Comparison of ENCODE assay signal across 7 mouse cellular contexts in the genomic region with DNA sequence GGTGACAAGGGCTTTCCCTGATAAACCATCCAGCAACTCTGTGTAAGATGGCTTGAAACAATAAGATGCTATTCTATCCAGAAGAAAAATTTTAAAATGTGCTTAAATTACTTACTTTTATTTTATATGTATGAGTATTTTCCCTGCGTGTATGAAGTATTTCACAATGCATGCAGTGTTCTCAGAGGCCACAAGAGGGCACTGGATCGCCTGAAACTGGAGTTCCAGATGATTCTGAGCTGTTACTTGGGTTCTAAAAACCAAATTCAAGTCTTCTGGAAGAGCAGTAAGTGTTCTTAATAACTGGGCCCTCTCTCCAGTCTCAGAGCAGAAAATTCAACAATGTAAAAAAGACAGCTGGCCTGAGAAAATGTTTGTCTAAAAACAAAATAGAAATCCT. TPM values are rescaled to one million over a fixed set of nuclear protein-coding genes. Genes with fewer than 3 reads are reported as not detected.
DNase-seq lines count a peak whose midpoint lies in the region; ATAC-seq and TF ChIP-seq lines count a peak whose summit lies in the region.

No protein-coding gene starts in this region.

- no peak overlapping the region for H3K9ac ChIP-seq in liver, embryonic 14.5 days (replicated peaks)

- no peak for TF ChIP-seq EP300 in liver, embryonic 14.5 days (IDR thresholded peaks at IDR 0.05; ENCODE audit: low read depth)

- peak; percentile 69 for DNase-seq in testis, postnatal 10 days (ENCODE audit: low spot score)
- DNase-seq in testis, postnatal 14 days (ENCODE audit: low spot score), result no peak
- peak; percentile 77 for DNase-seq in adipocyte (ENCODE audit: low spot score)
- DNase-seq in kidney, adult 9 months, result peak; percentile 61
- peak; percentile 13 to 22 (median 14) for DNase-seq in liver, embryonic 14.5 days (ENCODE audit: low read depth in 3 of 3, low spot score in 3 of 3)
- peak; percentile 58 to 78 for DNase-seq in right cerebral cortex, postnatal 10 days (ENCODE audit: low spot score in 2 of 2)

- no peak for ATAC-seq in liver, embryonic 14.5 days (ENCODE audit: insufficient read depth)

- H3K27ac ChIP-seq in cortical plate, adult 2 months (ENCODE audit: insufficient read depth, low read length), result no peak overlapping the region
- H3K27ac ChIP-seq in liver, embryonic 14.5 days, result no peak overlapping the region

- H3K27me3 ChIP-seq in liver, embryonic 14.5 days (ENCODE audit: control insufficient read depth, insufficient read depth, low read length), result no peaks in the 10 kb centered on the region

- no peak overlapping the region for H3K4me3 ChIP-seq in cortical plate, adult 2 months (ENCODE audit: insufficient read depth, low read length)
- no peak overlapping the region for H3K4me3 ChIP-seq in liver, embryonic 14.5 days (ENCODE audit: insufficient read depth in 1 of 2, low read depth in 2 of 2, low read length in 2 of 2)

- 9% methylated on average over 2 of the region's 2 CpGs for WGBS in liver, embryonic 14.5 days (ENCODE audit: insufficient replicate concordance)

- no peaks in the 10 kb centered on the region for H3K4me1 ChIP-seq in cortical plate, adult 2 months (ENCODE audit: control insufficient read depth, insufficient read depth, low read length)
- H3K4me1 ChIP-seq in liver, embryonic 14.5 days (replicated peaks; ENCODE audit: control insufficient read depth in 2 of 2, insufficient read depth in 2 of 2, low read length in 1 of 2), result no peaks in the 10 kb centered on the region

- H3K9me3 ChIP-seq in liver, embryonic 14.5 days (ENCODE audit: control insufficient read depth, low read length), result no peaks in the 10 kb centered on the region

- no peaks in the 10 kb centered on the region for H3K36me3 ChIP-seq in liver, embryonic 14.5 days (replicated peaks; ENCODE audit: control insufficient read depth, insufficient read depth, low read depth)

- peak; percentile 77 for TF ChIP-seq CTCF in cortical plate, adult 2 months (IDR thresholded peaks at IDR 0.05; ENCODE audit: extremely low read depth, insufficient read depth, low read length)
- peak; percentile 74 for TF ChIP-seq CTCF in liver, embryonic 14.5 days (IDR thresholded peaks at IDR 0.05; ENCODE audit: low read depth)

- no peak for TF ChIP-seq POLR2A in cortical plate, adult 2 months (IDR thresholded peaks at IDR 0.05; ENCODE audit: extremely low read depth, insufficient read depth, low read length)

- H3K4me2 ChIP-seq in liver, embryonic 14.5 days (ENCODE audit: low read depth), result no peak overlapping the region

RNA-seq across cellular contexts. Expression of a gene that starts 26.4 kb away (rescaled TPM):
- polyA plus RNA-seq in cortical plate, adult 2 months (2012; rRNA removed), result 20.6 and 23.6 TPM in 2 replicates
- 2.5 and 4.4 TPM in 2 replicates for polyA plus RNA-seq in liver, embryonic 14.5 days (2012; rRNA removed)
- polyA plus RNA-seq in liver, embryonic 14.5 days (2014; fragmentation: Nextera tagmentation; extraction: Ambion mirVana), result 5.2 and 6.4 TPM in 2 replicates

RNA-seq across cellular contexts. Expression of a gene that starts 30.7 kb away (rescaled TPM):
- 10.7 and 13.6 TPM in 2 replicates for polyA plus RNA-seq in cortical plate, adult 2 months (2012; rRNA removed)
- polyA plus RNA-seq in liver, embryonic 14.5 days (2012; rRNA removed), result 1.8 and 2.3 TPM in 2 replicates
- polyA plus RNA-seq in liver, embryonic 14.5 days (2014; fragmentation: Nextera tagmentation; extraction: Ambion mirVana), result 4.2 and 4.4 TPM in 2 replicates

RNA-seq across cellular contexts. Expression of a gene that starts 51.8 kb away (rescaled TPM):
- 16.0 and 16.6 TPM in 2 replicates for polyA plus RNA-seq in cortical plate, adult 2 months (2012; rRNA removed)
- 2.3 and 3.7 TPM in 2 replicates for polyA plus RNA-seq in liver, embryonic 14.5 days (2012; rRNA removed)
- polyA plus RNA-seq in liver, embryonic 14.5 days (2014; fragmentation: Nextera tagmentation; extraction: Ambion mirVana), result 10.9 and 11.1 TPM in 2 replicates

RNA-seq across cellular contexts. Expression of a gene that starts 51.9 kb away (rescaled TPM):
- polyA plus RNA-seq in cortical plate, adult 2 months (2012; rRNA removed), result 0.84 and 0.85 TPM in 2 replicates
- 0.15 and 0.16 TPM in 2 replicates for polyA plus RNA-seq in liver, embryonic 14.5 days (2012; rRNA removed)
- 0.34 and 0.43 TPM in 2 replicates for polyA plus RNA-seq in liver, embryonic 14.5 days (2014; fragmentation: Nextera tagmentation; extraction: Ambion mirVana)
